Mouse (Mus musculus) intestine, embryonic 16.5 days (tissue): ENCODE data around the gene Zfp27. TPM values are rescaled to one million over a fixed set of nuclear protein-coding genes. Genes with fewer than 3 reads are reported as not detected.

Source experiments
- ATAC-seq: fragments of 200-750 bp; cut with Nextera tagmentation; 2 replicates; pipeline ENCODE4 v1.8.0; 2017; ENCODE audit warnings: moderate TSS enrichment, moderate library complexity
- H3K27ac ChIP-seq: fragments of 300-500 bp; sonication (generic); 2 replicates; pipeline ENCODE4 v1.5.1; 2014; ENCODE audit warnings: mild to moderate bottlenecking, low read length
- H3K27me3 ChIP-seq: fragments of 300-500 bp; sonication (generic); replicated peaks from 2 replicates; pipeline ENCODE4 v1.6.1; 2014; ENCODE audit warnings: low read length, control low read depth, mixed read lengths; ENCODE audit not compliant: control insufficient read depth, insufficient read depth
- H3K36me3 ChIP-seq: fragments of 300-500 bp; sonication (generic); 2 replicates; pipeline ENCODE4 v1.6.1; 2014; ENCODE audit warnings: low read length, control low read depth; ENCODE audit not compliant: control insufficient read depth, insufficient read depth
- H3K4me1 ChIP-seq: fragments of 300-500 bp; sonication (generic); 2 replicates; pipeline ENCODE4 v1.6.1; 2014; ENCODE audit warnings: low read length, control low read depth, mixed read lengths; ENCODE audit not compliant: control insufficient read depth, insufficient read depth
- H3K4me2 ChIP-seq: fragments of 300-500 bp; sonication (generic); 2 replicates; pipeline ENCODE4 v1.6.1; 2014; ENCODE audit warnings: low read depth, low read length, control low read depth
- H3K4me3 ChIP-seq: fragments of 300-500 bp; sonication (generic); 2 replicates; pipeline ENCODE4 v1.5.1; 2014; ENCODE audit warnings: mild to moderate bottlenecking, low read length
- H3K9ac ChIP-seq: fragments of 300-500 bp; sonication (generic); 2 replicates; pipeline ENCODE4 v1.6.1; 2014; ENCODE audit warnings: low read depth, low read length
- H3K9me3 ChIP-seq: fragments of 300-500 bp; sonication (generic); 2 replicates; pipeline ENCODE4 v1.6.1; 2016; ENCODE audit warnings: low read length, control low read depth; ENCODE audit not compliant: control insufficient read depth
- WGBS: fragments of 180-500 bp; shearing (Covaris S2); extraction: QIAGEN DNeasy Blood & Tissue Kit; methylation state at CpG from one replicate; pipeline ENCODE4 v1.1.7; 2014; 5-methylcytosine and 5-hydroxymethylcytosine counted together
- polyA plus RNA-seq: library from polyadenylated mRNA; unstranded; fragments of >200 nt; fragmentation: Nextera tagmentation; extraction: Ambion mirVana; gene quantifications from 2 replicates; pipeline ENCODE4 v1.2.1, GENCODE M21; 2015

Zfp27 gene
- polyA plus RNA-seq = 6.6 and 7.1 TPM in 2 replicates

GRCm38 (mm10) chr7:29905966-29906681 is at the start of gene Zfp27:
Zfp27 (minus strand) TSS chr7:29906572.
- peak within 1 kb of the TSS; percentile 70 for H3K4me2 ChIP-seq
- H3K4me1 ChIP-seq = peaks cover 8% of the 10 kb centered on the region; the same call in 1 of the 2 replicates
- peaks cover 6% of the 10 kb centered on the region; the same call in 1 of the 2 replicates for H3K36me3 ChIP-seq
- peak within 1 kb of the TSS; percentile 68 for H3K4me3 ChIP-seq
- no peaks in the 10 kb centered on the region for H3K9me3 ChIP-seq
- no peaks in the 10 kb centered on the region for H3K27me3 ChIP-seq
- ATAC-seq = peak; percentile 87
- peak within 1 kb of the TSS; percentile 98 for H3K27ac ChIP-seq
- WGBS = 0% methylated on average over 22 of the region's 22 CpGs
- H3K9ac ChIP-seq = peak within 1 kb of the TSS; percentile 75

GRCm38 (mm10) chr7:29954731-29955130 is 48.4 kb upstream of the Zfp27 start:
- H3K27me3 ChIP-seq = no peaks in the 10 kb centered on the region
- 26% methylated on average over 4 of the region's 4 CpGs for WGBS
- H3K9me3 ChIP-seq = no peaks in the 10 kb centered on the region
- no peak overlapping the region for H3K27ac ChIP-seq
- H3K4me2 ChIP-seq = peak overlapping the region; percentile 66
- peaks cover 2% of the 10 kb centered on the region; the same call in 1 of the 2 replicates for H3K36me3 ChIP-seq
- no peak for ATAC-seq
- no peaks in the 10 kb centered on the region for H3K4me1 ChIP-seq
- no peak overlapping the region for H3K4me3 ChIP-seq
- no peak overlapping the region for H3K9ac ChIP-seq

GRCm38 (mm10) chr7:29953513-29954401 is 47.4 kb upstream of the Zfp27 start, which contains the start of gene Zfp74:
Zfp74 (minus strand) TSS chr7:29954089.
- Histone ChIP-seq H3K9me3 (no peaks in the 10 kb centered on the region), H3K9ac (peak within 1 kb of the TSS; percentile 99), H3K36me3 (peaks cover 2% of the 10 kb centered on the region; the same call in 1 of the 2 replicates), H3K27ac (peak within 1 kb of the TSS; percentile 96), H3K4me2 (peak within 1 kb of the TSS; percentile 66), H3K4me3 (peak within 1 kb of the TSS; percentile 89), H3K27me3 (no peaks in the 10 kb centered on the region), H3K4me1 (no peaks in the 10 kb centered on the region)
- peak; percentile 93 for ATAC-seq
- 1% methylated on average over 52 of the region's 52 CpGs for WGBS

GRCm38 (mm10) chr7:29953086-29953485 is 46.7 kb upstream of the Zfp27 start:
- Histone ChIP-seq H3K27ac (peak overlapping the region; percentile 96), H3K4me1 (no peaks in the 10 kb centered on the region), H3K4me3 (peak overlapping the region; percentile 89), H3K9ac (peak overlapping the region; percentile 99), H3K9me3 (no peaks in the 10 kb centered on the region), H3K4me2 (peak overlapping the region; percentile 66), H3K36me3 (peaks cover 2% of the 10 kb centered on the region; the same call in 1 of the 2 replicates), H3K27me3 (no peaks in the 10 kb centered on the region)
- ATAC-seq = no peak
- WGBS = 41% methylated on average over 10 of the region's 10 CpGs

- H3K4me3 ChIP-seq = no peak overlapping the region
- ATAC-seq = no peak
- H3K4me2 ChIP-seq = no peak overlapping the region
- H3K36me3 ChIP-seq = 0 out of 2 replicates have a peak, but pooled peaks cover 4% of the 10 kb centered on the region
- H3K27me3 ChIP-seq = no peaks in the 10 kb centered on the region
- H3K4me1 ChIP-seq = no peaks in the 10 kb centered on the region
- no peak overlapping the region for H3K9ac ChIP-seq
- H3K9me3 ChIP-seq = no peaks in the 10 kb centered on the region
- no peak overlapping the region for H3K27ac ChIP-seq
- 84% methylated on average over 2 of the region's 2 CpGs for WGBS
Observed at GRCm38 (mm10) chr7:29944201-29944600, 37.8 kb upstream of the Zfp27 start.

- Histone ChIP-seq H3K4me3 (no peak overlapping the region), H3K4me1 (no peaks in the 10 kb centered on the region), H3K9me3 (no peaks in the 10 kb centered on the region), H3K9ac (no peak overlapping the region), H3K36me3 (0 out of 2 replicates have a peak, but pooled peaks cover 4% of the 10 kb centered on the region), H3K4me2 (no peak overlapping the region), H3K27me3 (no peaks in the 10 kb centered on the region), H3K27ac (no peak overlapping the region)
- no peak for ATAC-seq
- WGBS = 79% methylated on average over 2 of the region's 2 CpGs
Observed at GRCm38 (mm10) chr7:29943720-29944119, 37.3 kb upstream of the Zfp27 start.

- Histone ChIP-seq H3K4me2 (no peak overlapping the region), H3K4me3 (no peak overlapping the region), H3K27me3 (no peaks in the 10 kb centered on the region), H3K36me3 (0 out of 2 replicates have a peak, but pooled peaks cover 4% of the 10 kb centered on the region), H3K4me1 (no peaks in the 10 kb centered on the region), H3K27ac (no peak overlapping the region), H3K9ac (no peak overlapping the region), H3K9me3 (no peaks in the 10 kb centered on the region)
- no peak for ATAC-seq
- 33% methylated on average over 2 of the region's 2 CpGs for WGBS
Observed at GRCm38 (mm10) chr7:29942740-29943139, 36.4 kb upstream of the Zfp27 start.

- Histone ChIP-seq H3K4me2 (no peak overlapping the region), H3K4me3 (no peak overlapping the region), H3K36me3 (0 out of 2 replicates have a peak, but pooled peaks cover 4% of the 10 kb centered on the region), H3K9ac (no peak overlapping the region), H3K9me3 (no peaks in the 10 kb centered on the region), H3K4me1 (no peaks in the 10 kb centered on the region), H3K27ac (no peak overlapping the region), H3K27me3 (no peaks in the 10 kb centered on the region)
- WGBS = 88% methylated on average over 11 of the region's 11 CpGs
- no peak for ATAC-seq
Observed at GRCm38 (mm10) chr7:29941027-29941426, 34.7 kb upstream of the Zfp27 start.

- ATAC-seq = no peak
- H3K4me3 ChIP-seq = no peak overlapping the region
- H3K9me3 ChIP-seq = no peaks in the 10 kb centered on the region
- H3K4me2 ChIP-seq = no peak overlapping the region
- H3K9ac ChIP-seq = no peak overlapping the region
- H3K36me3 ChIP-seq = peaks cover 15% of the 10 kb centered on the region; the same call in 1 of the 2 replicates
- no peaks in the 10 kb centered on the region for H3K27me3 ChIP-seq
- H3K4me1 ChIP-seq = no peaks in the 10 kb centered on the region
- H3K27ac ChIP-seq = no peak overlapping the region
- 86% methylated on average over 6 of the region's 6 CpGs for WGBS
Observed at GRCm38 (mm10) chr7:29938856-29939255, 32.5 kb upstream of the Zfp27 start.
